In the genomic region with DNA sequence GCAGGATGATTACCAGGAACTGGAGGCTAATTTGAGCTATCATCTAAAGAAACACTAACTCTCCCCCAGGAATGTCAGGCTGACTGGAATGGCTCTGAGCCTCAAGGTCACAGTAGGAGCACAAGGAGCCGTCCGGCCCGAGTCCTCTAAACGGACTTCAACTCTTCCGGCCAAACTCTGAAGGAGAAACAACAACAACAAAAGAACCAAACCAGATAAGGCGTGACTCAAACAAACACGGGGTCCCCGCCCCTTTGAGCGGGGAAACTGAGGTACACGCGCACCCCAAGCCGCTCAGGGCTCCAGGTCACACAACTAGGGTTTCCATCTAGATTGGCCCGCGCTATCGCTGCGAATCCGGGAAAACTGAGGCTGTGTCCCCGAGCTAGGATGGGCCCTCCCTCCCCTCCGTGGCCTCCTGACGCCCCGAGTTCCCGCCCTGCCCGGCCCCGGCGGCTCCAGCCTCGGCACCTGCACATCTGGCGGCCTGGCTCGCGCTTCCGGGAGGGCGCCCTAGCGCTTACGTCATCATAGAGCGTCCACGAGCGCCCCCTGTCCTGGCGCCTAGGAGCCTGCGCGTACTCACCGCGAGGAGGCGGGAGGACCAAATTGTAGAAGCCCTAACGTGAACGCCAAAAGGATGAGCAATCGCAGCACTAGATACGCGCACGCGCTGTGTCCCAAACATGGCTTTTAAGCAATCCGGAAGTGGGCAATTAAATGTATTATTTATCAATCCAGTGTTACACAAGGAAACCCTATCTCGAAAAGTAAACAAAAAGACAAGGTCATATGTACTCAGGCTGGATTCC, we compare ENCODE assay signal across 8 mouse cellular contexts. TPM values are rescaled to one million over a fixed set of nuclear protein-coding genes. Genes with fewer than 3 reads are reported as not detected.
A peak's percentile ranks its signal among the peaks of the same experiment; 100 is the strongest.
DNase-seq lines count a peak whose midpoint lies in the region; ATAC-seq and TF ChIP-seq lines count a peak whose summit lies in the region.

No protein-coding gene starts in this region.

- peaks cover 25% of the 10 kb centered on the region for H3K4me1 ChIP-seq in hindbrain, embryonic 15.5 days (replicated peaks)

- H3K9me3 ChIP-seq in hindbrain, embryonic 15.5 days = no peaks in the 10 kb centered on the region

- in situ Hi-C loops in Patski (cut with MboI; ENCODE audit: low pct_unique_long_range_greater_than_20kb) = no loop called here

- TF ChIP-seq CTCF in Patski (IDR thresholded peaks at IDR 0.05) = no peak

- peaks cover 8% of the 10 kb centered on the region; the same call in 1 of the 2 replicates for H3K36me3 ChIP-seq in hindbrain, embryonic 15.5 days

- peak overlapping the region; percentile 81 for H3K9ac ChIP-seq in hindbrain, embryonic 15.5 days

- H3K27ac ChIP-seq in hindbrain, embryonic 15.5 days (replicated peaks) = peak overlapping the region; percentile 83

- CTCF ChIA-PET in Patski (lab: Charles Lee) = no interaction called here

- under 1% methylated on average over 48 of the region's 51 CpGs for WGBS in hindbrain, embryonic 15.5 days

- POLR2A ChIA-PET in Patski (lab: Charles Lee) = interaction anchor here (1.0 kb wide), 2 partner anchors 13 to 14 kb away, joined by 3 read pairs; partner anchors contain the start of gene Uba52

- no peaks in the 10 kb centered on the region for H3K27me3 ChIP-seq in Patski
- H3K27me3 ChIP-seq in hindbrain, embryonic 15.5 days = no peaks in the 10 kb centered on the region

- peak; percentile 68 for ATAC-seq in Patski
- peak; percentile 87 for ATAC-seq in hindbrain, embryonic 15.5 days (ENCODE audit: low FRiP score, low read depth)

- H3K4me3 ChIP-seq in hindbrain, embryonic 15.5 days = peak overlapping the region; percentile 72

- H3K4me2 ChIP-seq in hindbrain, embryonic 15.5 days = peak overlapping the region; percentile 79

- DNase-seq in Patski (ENCODE audit: low read depth, low spot score) = peak; percentile 86
- DNase-seq in cerebellum, postnatal 14 days = peak; percentile 96 to 97
- DNase-seq in frontal cortex, postnatal 25 days (ENCODE audit: low spot score in 2 of 2) = peak; percentile 87 to 93
- DNase-seq in left cerebral cortex, adult 11 months (ENCODE audit: low spot score) = peak; percentile 95
- DNase-seq in lung, postnatal 4 days = peak; percentile 96 to 97
- DNase-seq in retina, postnatal 7 days (ENCODE audit: low read depth, low spot score) = peak; percentile 92
- DNase-seq in urinary bladder, adult 2 months (ENCODE audit: low spot score) = peak; percentile 92

RNA-seq across cellular contexts. Expression of gene Fkbp8, which starts 4.7 kb away (rescaled TPM):
- polyA plus RNA-seq in Patski (2021) = 278 TPM
- 393 and 420 TPM in 2 replicates for polyA plus RNA-seq in hindbrain, embryonic 15.5 days (2015; fragmentation: Nextera tagmentation; extraction: Ambion mirVana)
- polyA plus RNA-seq in urinary bladder, adult 2 months (2012; rRNA removed) = 300 and 366 TPM in 2 replicates

RNA-seq across cellular contexts. Expression of gene Kxd1, which starts 5.0 kb away (rescaled TPM):
- polyA plus RNA-seq in Patski (2021) = 81.4 TPM
- polyA plus RNA-seq in hindbrain, embryonic 15.5 days (2015; fragmentation: Nextera tagmentation; extraction: Ambion mirVana) = 48.5 and 49.0 TPM in 2 replicates
- polyA plus RNA-seq in urinary bladder, adult 2 months (2012; rRNA removed) = 73.9 and 74.2 TPM in 2 replicates

RNA-seq across cellular contexts. Expression of gene Uba52, which starts 12.2 kb away (rescaled TPM):
- polyA plus RNA-seq in Patski (2021) = 662 TPM
- polyA plus RNA-seq in hindbrain, embryonic 15.5 days (2015; fragmentation: Nextera tagmentation; extraction: Ambion mirVana) = 652 and 684 TPM in 2 replicates
- 881 and 1,275 TPM in 2 replicates for polyA plus RNA-seq in urinary bladder, adult 2 months (2012; rRNA removed)

RNA-seq across cellular contexts. Expression of gene Rex1bd, which starts 16.2 kb away (rescaled TPM):
- polyA plus RNA-seq in Patski (2021) = 93.9 TPM
- polyA plus RNA-seq in hindbrain, embryonic 15.5 days (2015; fragmentation: Nextera tagmentation; extraction: Ambion mirVana) = 161 and 177 TPM in 2 replicates
- 119 and 129 TPM in 2 replicates for polyA plus RNA-seq in urinary bladder, adult 2 months (2012; rRNA removed)

RNA-seq across cellular contexts. Expression of gene Ell, which starts 16.5 kb away (rescaled TPM):
- 26.1 TPM for polyA plus RNA-seq in Patski (2021)
- 15.1 and 20.9 TPM in 2 replicates for polyA plus RNA-seq in hindbrain, embryonic 15.5 days (2015; fragmentation: Nextera tagmentation; extraction: Ambion mirVana)
- polyA plus RNA-seq in urinary bladder, adult 2 months (2012; rRNA removed) = 21.3 and 26.9 TPM in 2 replicates

Comparison
In these comparisons a context has a peak if more than half of its experiments do, and no peak if none do; other contexts are left out.
1. Peak in every context shown above with its lines: DNase-seq, ATAC-seq, H3K4me3 ChIP-seq and H3K27ac ChIP-seq.